Mouse (Mus musculus): ENCODE results near the gene Sufu.

The Sufu gene

DNA sequence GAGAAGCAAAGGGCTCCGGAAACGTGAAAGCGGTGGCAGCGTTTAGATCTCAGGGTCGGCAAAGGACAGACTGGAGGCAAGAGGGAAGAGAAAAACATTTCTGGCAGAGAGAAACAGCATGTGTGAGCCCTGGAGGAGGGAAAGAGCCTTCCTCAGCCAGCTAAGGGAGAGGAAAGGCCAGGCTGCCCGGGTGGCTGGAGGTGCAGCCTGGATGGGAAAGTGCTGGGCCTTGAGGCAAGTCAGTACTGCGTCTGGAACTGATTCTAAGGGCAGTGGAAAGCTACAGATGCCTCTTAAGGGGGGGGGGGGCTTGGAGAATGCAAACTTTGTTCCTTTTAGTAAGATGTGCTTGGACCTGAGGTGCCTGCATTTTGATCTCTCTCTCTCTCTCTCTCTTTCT lies 37.0 kb downstream of the Sufu start:
- DNase-seq (ENCODE audit: low spot score): no peak

DNA sequence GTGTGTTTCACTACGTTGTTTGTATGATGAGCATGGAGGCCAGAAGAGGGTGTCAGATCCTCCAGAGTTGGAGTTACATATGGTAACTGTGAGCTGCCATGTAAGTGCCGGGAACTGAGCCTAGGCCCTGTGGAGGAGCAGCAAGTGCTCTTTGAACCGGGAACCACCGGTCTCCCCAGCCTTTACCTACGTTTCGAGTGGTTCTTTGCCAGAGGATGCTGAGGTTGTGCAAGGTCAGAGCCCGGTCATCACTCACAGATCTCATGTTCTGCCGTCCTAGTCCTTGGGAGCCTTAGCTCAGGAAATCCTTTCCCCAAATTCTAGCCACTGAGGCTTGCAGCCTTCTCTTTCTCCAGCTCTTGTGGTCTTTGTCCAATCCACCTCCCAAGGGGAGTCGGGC lies 37.5 kb downstream of the Sufu start:
- no peak for DNase-seq (ENCODE audit: low spot score)

- no peak for DNase-seq (ENCODE audit: low spot score)
Observed at GRCm38 (mm10) chr19:46434591-46434990, 37.9 kb downstream of the Sufu start.

- no peak for DNase-seq (ENCODE audit: low spot score)
Observed at GRCm38 (mm10) chr19:46435492-46435891, 38.8 kb downstream of the Sufu start.

DNA sequence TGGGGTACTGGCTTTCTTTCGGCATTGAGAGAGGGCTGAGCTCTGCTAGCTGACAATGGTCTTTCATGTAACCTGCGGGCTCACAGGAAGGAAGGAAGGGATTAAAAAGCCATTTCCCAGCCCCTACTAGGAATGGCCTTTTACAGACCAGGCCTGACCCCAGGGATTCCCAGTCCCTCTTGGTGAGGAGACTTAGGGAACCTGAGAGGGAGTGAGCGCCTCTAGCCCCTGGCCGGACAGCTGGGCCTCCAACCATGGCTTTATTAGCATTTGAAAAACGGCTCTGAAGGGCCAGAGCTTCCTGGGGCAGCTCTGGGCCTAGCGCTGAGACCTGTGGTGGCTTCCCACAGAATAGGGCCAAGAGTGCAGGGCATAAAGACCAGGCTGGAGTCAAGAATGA lies 46.8 kb downstream of the Sufu start:
- no peak for DNase-seq (ENCODE audit: low spot score)

DNA sequence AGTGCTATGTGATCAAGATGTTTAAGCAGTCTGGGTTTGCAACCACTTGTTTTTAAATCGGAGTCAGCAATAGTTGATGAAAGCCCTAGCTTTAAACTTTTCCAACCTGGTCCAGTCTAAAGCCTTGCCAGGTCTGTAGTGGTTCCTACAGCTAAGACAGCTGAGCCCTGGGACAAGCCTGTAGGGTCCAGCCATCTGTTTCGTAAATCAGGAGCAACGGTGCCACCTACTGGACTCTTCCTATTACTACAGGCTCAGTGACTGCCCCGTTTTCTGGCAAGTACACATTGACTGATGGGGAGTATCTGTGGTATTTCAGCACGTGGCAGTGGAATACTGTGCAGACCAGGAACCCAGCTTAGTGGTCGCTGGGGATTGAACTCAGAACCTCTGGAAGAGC lies 47.5 kb downstream of the Sufu start:
- peak; percentile 66 for DNase-seq (ENCODE audit: low spot score)

DNA sequence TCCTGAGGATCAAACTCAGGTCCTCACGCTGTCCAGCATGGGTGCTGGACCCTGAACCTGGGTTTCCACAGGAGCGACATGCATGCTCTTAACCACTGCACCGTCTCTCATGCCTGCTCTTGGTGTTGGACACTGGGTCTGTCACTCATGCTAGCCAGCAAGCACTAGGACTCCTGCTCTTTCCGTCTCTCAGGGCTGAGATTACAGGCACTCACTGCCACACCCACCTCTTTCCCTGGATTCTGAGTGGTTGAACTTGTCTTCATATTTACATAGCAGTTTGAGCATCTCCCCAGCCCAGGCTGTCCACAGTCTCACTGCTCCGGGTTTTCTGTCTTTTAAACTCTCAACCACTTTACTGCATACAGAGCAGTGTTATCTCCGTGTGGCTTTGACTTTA lies 48.9 kb downstream of the Sufu start:
- DNase-seq (ENCODE audit: low spot score): no peak

DNA sequence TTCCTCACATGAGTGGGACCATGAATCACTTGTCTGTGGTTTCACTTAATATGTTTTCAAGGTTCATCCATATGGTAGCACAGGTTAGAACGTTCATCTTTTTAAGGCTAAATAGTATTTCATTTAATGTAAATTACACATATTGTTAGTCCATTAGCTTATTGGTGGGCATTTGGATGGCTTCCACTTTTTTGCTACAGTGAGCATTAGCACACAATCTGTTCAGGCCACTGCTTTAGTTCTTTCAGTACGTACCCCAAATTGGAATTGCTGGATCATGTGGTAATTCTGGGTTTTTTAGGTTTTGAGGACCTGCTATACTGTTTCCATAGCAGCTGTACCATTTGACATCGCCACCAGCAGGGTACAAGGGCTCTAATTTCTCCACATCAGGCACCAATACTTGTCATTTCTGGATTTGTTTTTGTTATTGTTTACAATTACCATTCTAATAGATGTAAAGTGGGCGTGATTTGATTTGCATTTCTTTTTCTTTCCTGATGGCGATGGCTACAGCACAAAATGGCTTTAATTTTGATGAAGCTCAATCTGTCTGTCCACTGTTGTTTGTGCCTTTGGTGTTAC lies 49.8 kb downstream of the Sufu start:
- no peak for DNase-seq (ENCODE audit: low spot score)

DNA sequence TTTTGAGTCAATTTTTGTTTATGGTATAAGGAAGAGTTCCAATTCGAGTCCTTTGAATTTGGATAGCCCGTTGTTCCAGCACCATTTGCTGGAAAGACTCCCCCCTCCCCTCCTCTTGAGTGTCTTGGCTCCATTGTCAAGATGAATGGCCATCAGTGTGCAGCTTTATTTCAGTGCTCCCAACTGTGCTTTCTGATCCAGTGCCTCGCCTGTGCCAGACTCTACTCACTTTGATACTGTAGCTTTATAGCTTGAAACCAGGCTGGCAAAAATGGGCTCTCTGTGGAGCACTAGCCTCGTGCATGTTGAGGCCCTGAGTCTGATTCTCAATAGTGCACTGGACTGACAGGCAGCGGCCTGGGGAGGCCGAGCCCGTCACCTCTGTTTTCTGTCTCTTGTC lies 50.4 kb downstream of the Sufu start:
- no peak for DNase-seq (ENCODE audit: low spot score)

GRCm38 (mm10) chr19:46447911-46448310 lies 51.2 kb downstream of the Sufu start:
- DNase-seq (ENCODE audit: low spot score): no peak

DNA sequence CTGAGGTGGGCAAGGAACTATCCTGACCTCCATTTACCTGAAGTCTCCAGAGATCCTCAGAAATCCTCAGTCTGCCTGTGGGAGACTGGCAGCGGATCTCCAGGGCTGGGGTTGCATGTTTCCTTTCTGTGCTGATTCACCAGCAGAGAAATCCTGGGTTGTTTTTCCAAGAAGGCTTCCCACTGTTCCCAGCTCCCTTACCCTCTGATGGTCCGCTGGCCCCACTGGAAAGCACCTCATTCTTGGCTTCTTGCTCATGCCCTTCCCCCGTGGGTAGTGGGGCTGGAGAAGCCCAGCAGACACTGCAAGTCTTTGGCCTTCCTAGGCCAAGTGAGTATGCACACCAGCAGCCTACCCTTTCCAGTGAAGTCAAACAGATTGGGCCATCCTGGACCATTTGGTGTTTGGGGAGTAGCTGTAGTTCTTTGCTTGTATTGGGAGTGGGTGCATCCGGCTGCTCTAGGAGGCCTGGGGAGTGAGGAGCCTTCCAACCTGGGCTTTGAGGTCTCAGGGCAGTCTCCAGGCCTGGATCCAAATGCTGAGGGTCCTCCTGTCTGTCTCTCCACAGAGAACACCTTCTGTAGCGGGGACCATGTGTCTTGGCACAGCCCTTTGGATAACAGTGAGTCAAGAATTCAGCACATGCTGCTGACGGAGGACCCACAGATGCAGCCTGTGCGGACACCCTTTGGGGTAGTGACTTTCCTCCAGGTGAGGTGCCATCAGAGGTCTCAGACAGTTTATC lies 52.7 kb downstream of the Sufu start:
- DNase-seq (ENCODE audit: low spot score): no peak

GRCm38 (mm10) chr19:46452052-46452827 lies 55.5 kb downstream of the Sufu start:
- no peak for DNase-seq (ENCODE audit: low spot score)

DNA sequence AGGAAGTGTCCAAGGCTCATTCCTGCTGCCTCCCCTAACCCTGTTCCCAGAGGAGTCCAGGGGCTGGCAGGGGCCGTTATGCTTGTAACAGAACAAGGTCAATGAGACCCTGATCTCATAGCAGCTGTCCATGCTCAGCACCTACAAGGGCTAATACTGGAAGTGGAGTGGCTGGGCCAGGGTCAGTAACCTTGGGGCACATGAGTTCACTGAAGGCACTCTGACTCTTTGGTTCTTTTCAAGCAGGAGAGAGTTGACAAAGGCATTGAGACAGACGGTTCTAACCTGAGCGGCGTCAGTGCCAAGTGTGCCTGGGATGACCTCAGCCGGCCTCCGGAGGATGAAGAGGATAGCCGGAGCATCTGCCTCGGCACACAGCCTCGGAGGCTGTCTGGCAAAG lies 56.2 kb downstream of the Sufu start:
- DNase-seq (ENCODE audit: low spot score): no peak

DNA sequence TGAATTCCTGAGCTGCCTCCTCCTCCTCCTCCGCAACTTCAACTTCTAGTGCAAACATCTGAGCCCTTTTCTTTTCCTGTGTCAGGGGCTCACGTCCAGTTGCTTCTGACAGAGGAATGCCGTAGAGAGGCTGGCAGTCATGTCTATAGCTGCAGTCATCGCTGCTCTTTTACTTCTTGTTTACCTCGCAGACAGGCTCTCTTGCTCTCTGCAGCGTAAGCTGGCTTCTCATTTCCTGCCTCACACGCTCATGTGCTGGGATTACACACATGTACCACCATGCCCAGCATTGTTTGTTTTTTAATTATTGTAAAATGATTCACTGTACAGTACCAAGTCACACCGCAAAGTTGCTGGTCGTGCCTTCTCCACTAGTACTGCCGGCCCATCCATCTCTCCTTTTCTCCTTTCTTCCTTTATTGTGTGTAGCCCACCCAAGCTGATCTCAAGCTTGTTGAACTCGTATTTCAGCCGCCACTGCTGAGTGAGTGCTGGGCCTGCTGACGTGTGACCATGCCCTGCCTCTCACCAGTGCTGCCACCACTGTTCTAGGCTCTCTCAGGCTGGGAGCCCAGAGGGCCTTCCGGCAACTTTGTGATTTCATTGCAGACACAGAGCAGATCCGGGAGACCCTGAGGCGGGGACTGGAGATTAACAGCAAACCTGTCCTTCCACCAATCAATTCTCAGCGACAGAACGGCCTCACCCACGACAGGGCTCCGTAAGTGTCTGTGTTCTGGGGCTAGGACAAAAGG lies 57.6 kb downstream of the Sufu start:
- no peak for DNase-seq (ENCODE audit: low spot score)

DNA sequence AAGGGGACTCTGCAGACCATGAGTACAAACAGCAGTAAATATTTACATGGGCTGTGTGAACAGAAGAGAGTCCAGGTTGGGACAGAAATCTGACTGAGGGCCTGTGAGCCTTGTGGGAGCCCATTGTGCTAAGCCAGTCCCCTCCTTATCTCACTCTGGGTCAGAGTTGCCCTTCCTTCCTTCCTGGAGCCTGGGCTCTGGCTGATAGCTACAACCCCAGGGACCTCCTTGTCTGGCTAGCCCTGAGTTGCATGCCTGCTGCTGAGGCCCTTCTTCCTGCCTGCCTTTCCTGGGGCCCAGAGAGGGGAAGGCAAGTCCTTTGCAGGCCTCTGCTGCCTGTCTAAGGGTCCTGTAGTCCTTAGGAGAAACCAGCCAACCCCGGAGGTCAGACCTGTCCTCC lies 58.3 kb downstream of the Sufu start:
- DNase-seq (ENCODE audit: low spot score): no peak

DNA sequence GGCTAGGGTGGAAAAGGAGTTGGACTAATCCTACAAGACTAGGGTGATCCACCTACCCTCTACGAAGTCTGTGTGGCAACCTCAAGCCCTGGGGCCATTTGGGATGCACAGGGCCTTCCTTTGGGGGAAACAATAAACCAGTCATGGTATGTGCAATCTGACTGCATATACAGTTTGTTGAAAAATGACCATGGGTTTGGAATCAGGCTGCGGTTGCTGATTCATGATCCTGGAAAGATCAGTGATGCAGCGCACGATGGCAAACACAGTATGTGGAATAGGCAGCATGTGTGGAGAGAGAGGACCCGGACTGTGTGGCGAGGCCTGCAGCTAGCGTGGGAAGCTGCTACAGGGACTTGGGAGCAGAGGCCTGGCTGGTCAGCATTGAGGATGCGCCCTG lies 58.9 kb downstream of the Sufu start:
- DNase-seq (ENCODE audit: low spot score): no peak

DNA sequence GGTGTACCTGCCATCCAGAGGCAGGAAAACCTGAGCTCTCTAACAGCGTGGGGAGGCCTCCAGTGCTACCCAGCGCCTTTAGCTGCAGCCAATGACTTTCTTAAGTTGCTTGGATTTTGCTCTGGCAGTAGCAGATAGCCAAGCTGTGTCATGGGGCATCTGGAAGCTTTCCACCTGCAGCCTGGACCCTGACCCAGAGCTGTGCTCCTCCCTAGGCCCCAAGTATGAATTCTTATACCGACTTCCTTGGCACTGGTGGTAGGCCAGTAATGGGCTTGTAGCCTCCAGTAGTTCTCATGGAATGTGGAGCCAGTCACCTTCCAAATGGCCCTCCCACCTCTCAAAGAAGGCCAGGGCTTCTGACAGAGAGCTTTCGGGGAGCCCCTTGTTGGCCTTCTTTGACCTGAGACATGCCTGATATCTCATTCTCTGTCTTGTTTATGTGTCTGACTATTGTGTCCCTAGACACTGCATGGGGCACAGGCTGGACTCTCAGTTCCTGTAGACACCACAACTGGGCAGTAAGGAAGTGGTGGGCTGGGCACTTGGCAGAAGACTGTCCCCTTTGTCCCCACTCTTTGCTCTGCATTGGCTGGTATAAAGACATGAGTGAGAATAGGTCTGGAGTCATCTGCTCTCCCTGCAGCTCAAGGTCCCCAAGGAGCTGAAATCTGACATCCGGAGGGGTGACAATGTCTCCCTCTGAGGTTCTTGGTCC lies 59.5 kb downstream of the Sufu start:
- no peak for DNase-seq (ENCODE audit: low spot score)

DNA sequence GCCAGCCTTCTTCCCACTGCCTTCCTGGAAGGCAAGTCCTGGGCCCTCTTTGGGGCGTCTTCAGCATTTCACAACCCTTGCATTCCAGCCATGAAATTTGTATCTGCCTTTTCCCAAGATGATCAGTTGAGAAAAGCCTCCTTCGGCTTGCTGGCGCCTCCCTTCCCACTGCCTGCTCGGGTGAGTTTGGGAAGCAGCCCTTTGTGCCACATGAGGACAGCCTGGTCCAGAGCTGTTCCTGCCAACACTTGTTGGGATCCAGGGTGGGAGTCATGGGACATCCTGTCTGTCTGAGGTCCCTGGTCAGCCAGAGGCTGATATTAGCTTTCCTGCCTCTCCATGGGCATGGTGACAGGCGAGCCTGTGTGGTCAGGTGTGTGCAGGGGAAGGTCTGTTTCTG lies 61.1 kb downstream of the Sufu start:
- no peak for DNase-seq (ENCODE audit: low spot score)

DNA sequence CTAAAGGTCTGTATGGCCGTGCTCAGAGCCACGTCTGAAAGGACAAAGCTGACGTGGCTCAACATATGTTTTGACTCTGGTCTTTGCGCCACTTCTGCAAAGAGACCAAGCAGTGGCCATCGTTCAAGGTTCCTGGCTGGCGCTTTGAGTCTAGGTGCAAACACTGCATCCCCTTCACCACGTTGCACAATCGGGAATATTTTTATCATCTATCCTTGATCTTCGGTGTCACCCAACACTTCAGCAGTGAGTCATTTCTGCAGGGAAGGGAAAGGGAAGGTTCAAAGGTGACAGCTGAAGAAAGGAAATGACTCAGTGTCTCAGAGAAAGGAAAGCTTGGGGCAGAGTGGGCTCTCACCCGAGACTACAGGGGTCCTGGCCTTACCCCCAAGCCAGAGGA lies 62.6 kb downstream of the Sufu start:
- no peak for DNase-seq (ENCODE audit: low spot score)

DNA sequence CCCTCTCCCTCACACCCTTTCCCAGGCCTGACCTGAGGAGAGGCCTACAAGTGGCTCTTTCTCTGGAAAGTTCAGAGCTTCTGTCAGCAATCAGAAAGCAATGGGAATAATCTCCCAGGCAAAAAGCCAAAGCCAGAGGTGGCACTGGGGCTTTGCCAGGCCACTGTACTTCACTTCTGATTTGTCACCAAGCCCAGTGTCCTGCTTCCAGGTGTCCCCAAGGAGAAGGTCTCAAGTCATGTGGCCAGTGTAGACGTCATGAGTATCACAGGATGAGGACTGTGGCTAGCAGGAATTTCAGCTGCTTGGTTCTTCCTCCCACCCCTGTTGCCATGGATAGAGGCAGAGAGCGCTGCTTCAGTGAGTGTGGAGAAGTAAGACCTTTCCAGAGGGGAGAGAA lies 63.2 kb downstream of the Sufu start:
- DNase-seq (ENCODE audit: low spot score): no peak

DNA sequence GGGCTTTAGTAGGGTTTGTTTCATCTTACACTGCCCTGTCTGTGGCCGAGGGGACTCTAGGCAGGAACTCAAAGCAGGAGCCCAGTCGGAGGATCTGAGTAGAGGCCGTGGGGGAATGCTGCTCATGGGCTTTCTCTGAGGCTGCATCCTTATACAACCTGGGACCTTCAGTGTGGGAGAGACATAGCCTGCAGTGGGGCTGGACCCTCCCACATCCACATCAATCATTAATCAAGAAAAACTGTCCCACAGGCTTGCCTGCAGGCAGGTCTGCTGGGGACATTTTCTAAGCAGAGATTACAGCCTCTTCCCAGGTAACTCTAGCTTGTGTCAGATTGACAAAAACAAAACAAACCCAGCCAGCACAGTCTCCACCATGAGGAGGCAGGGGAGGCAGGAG lies 65.9 kb downstream of the Sufu start:
- DNase-seq (ENCODE audit: low spot score): no peak

DNA sequence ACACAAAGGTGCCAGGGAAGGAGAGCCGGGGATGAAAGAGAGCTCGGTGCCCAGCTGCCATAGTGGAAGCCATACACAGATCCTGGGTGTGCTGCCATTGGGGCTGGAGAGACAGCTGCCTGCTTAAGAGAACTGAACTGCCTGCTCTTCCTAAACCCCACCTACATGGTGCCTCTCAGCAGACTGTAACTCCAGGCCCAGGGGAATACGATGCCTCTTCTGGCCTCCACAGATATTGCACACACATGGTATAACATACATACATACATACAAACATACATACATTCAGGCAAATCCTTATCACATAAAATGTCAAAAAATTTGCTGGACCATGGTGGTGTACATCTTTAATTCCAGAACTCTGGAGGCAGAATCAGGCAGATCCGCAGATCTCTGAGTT lies 66.8 kb downstream of the Sufu start:
- DNase-seq (ENCODE audit: low spot score): no peak
